Mouse (Mus musculus) thymus, postnatal 4 days (tissue): Measurements from ENCODE around the gene Acnat2.
"Not testable (repeated sequence)": the region's sequence is repeated elsewhere in the genome, so short reads cannot be mapped to it uniquely, and the experiment has no call there.

Source experiments
- DNase-seq: peaks from one replicate; pipeline ENCODE4 v3.0.0; 2021

The Acnat2 gene

DNA sequence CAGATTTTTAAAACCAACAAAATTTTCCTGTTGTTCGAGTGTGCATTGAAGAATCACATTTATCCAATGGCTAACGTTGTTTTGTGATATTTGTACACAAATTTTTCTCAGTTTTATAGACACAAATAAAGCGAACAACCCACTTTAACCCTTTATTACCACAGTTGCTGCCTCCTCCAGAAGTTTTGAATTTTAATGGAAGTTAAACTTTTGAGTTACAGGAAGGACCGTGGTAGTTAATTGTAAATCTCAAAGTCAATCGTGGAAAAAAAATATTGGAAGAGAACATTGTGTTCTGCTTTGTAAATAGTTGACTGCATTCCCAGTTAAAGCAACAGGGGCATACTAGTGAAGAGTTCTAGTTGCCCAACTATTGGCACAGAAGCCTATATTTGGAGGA is at the start of gene Acnat2:
Acnat2 (minus strand) TSS at position 195 of the 400 bp plus-strand sequence.
- DNase-seq: not testable (repeated sequence)

DNA sequence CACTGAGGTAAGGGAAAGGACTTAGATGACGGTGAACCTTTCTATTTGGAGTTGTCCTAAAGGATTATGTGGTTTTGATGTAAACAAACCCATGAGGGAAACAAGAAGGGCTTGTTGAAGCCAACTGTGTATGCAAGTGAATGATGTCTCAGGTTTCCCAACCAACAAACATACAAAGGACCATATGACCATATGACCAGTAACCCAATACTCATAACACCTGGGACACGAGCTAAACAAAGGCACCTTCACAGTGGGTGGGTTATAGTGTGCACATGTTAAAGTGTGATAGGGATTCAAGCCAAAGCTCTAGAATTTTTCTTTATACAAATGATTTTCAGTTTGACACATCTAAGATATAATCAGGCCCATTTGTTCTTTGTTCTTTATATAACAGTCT is 48.2 kb upstream of the Acnat2 start:
- DNase-seq: no peak

GRCm38 (mm10) chr4:49451848-49452551 is 44.0 kb upstream of the Acnat2 start:
- no peak for DNase-seq

- not testable (repeated sequence) for DNase-seq
Measured at GRCm38 (mm10) chr4:49451133-49451847, 43.3 kb upstream of the Acnat2 start.

DNA sequence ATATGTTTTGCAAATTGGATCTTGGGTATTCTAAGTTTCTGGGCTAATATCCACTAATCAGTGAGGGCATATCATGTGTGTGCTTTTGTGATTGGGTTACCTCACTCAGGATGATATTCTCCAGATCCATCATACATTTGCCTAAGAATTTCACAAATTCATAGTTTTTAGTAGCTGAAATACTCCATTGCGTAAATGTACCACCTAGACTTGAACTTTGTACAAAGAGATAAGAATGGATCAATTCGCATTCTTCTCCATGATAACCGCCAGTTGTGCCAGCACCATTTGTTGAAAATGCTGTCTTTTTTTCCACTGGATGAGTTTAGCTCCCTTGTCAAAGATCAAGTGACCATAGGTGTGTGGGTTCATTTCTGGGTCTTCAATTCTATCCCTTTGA is 29.0 kb upstream of the Acnat2 start:
- not testable (repeated sequence) for DNase-seq

DNA sequence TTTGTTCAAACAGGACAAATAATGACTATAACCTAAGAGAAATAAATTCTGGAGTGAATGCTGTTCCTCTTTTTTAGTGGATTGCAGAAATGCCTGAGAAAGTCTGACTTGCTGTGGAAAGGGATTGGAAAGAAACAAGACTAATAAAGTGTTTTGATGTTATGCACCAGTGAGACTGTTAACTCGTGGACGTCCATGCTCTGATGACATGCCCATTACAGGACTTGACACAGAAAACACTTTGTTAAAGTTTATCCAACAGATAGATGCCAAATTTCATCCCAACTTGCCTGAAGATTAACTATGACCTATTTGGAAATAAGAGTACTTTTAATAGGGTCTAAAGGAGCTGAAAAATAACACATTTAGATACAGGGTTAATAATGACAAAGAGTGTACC is 2.2 kb upstream of the Acnat2 start:
- DNase-seq: not testable (repeated sequence)

- no peak for DNase-seq
Measured at GRCm38 (mm10) chr4:49386873-49387272, 21.1 kb downstream of the Acnat2 start.

DNA sequence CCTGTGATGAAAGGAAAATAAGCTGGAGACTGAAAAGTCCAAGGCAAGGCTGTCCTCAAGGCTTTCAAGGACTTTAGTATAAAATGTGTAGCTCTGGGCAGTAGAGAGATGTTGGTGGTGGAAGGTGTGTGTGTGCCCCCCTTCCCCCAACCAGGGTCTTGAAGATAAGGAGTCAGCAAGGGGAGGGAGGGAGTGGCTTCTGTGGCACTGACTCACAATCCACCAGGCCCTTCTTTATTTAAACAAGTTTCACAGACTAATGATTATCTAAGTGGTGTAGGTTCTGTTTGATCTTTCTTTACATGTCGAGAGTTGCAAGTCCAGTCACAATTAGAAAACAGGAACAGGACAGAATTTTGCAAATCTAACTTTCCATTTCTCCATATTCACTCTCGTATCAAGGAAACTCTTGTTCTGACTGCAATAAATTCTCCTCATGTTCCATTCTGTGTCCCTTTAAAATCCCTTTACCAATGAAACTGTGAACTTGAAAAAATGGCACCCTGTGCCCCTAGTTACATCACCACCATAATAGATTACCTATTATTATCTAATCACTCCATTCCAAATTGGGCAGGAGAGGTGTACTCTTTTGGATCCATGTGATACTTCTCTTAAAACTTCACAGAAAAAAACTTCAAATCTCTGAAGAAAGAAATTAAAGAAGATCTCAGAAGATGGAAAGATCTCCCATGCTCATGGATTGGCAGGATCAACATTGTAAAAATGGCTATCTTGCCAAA is 24.2 kb downstream of the Acnat2 start:
- DNase-seq: not testable (repeated sequence)

- not testable (repeated sequence) for DNase-seq
Measured at GRCm38 (mm10) chr4:49368046-49368445, 39.9 kb downstream of the Acnat2 start.

DNA sequence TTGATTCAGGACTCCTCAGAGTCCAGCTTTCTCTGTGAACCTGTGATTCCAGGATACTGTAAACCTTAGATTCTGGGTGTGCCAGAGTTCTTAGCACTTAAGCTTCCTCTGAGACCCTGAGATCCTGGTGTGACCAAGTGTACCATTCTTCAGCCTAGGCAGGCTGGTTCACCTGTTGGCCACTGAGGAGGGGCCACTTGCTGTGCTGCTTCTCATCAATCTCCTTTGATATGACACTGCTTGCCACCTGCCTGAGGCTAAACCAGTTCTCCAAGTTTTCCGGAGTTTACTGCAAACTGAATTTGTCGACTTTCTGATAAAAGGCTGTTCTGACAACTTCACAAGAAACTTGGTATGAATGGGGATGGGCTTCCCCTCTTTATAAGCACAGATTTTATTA is 50.9 kb downstream of the Acnat2 start:
- no peak for DNase-seq

GRCm38 (mm10) chr4:49350470-49350869 is 57.5 kb downstream of the Acnat2 start:
- no peak for DNase-seq

DNA sequence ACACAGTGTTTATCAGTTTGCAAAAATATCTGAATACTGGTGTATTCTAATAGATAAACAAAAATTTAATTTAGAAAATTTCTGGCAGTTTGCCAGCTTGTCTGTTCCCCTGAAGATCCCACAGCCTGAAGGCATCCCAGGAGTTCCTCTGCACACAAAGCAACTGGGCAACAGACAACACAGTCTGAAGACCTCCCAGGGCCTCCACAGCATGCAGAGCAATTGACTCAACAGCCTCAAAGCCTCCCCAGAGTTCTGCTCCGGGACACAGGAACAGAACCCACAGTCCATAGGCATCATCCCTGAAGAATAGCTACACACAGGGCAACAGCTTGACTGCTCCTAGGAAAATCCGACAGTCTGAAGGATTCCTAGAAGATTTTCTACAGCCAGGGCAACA is 59.3 kb downstream of the Acnat2 start:
- DNase-seq: no peak

DNA sequence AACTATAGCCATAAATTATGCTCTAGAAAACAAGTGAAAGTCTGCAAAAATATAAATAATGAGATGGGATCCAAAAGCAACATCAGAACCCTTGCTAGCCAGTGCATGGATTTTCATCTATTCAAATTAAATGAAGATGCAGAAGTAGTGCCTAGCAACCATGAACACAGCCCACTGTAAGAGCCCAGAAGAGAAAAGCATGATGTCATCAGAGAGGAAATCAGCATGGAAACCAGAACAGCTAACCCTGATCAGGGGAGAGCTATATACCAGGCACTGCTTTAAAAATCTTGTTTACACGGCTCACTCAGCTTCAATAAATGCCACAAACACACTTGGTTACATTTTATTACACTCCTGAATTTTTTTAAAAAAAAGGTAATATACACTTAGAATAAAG is 60.0 kb downstream of the Acnat2 start:
- DNase-seq: not testable (repeated sequence)

DNA sequence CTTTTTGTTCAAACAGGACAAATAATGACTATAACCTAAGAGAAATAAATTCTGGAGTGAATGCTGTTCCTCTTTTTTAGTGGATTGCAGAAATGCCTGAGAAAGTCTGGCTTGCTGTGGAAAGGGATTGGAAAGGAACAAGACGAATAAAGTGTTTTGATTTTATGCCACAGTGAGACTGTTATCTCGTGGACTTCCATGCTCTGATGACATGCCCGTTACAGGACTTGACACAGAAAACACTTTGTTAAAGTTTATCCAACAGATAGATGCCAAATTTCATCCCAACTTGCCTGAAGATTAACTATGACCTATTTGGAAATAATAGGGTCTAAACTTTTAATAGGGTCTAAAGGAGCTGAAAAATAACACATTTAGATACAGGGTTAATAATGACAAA is 67.9 kb downstream of the Acnat2 start:
- not testable (repeated sequence) for DNase-seq

GRCm38 (mm10) chr4:49337949-49338348 is 70.0 kb downstream of the Acnat2 start:
- DNase-seq: not testable (repeated sequence)
